Mouse (Mus musculus): ENCODE data around the gene Adgrl4.
A peak's percentile ranks its signal among the peaks of the same experiment; 100 is the strongest.

The Adgrl4 gene

DNA sequence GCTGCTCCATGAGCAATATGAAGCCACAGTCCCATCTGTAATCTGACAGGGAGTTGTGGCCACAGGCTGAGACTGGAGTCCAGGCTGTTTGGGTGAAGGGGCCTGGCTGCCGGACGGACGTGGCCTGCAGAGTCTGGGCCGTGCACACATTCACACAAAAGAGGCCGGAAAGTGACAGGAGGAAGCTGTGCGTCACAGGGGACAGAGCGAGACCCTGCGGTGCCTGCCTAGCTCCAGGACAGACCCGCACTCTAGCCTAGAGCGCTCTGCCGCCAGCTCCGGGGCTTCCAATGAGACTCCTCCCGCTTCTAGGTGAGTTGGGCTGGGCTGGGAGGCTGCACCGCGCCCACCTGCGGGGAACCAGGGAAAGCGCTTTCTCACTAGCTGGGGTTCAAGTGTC, at the start of gene Adgrl4:
TSS of gene Adgrl4 (plus strand) at position 195 of the 400 bp plus-strand sequence.
- no peak for DNase-seq (ENCODE audit: low spot score in 2 of 2)

DNA sequence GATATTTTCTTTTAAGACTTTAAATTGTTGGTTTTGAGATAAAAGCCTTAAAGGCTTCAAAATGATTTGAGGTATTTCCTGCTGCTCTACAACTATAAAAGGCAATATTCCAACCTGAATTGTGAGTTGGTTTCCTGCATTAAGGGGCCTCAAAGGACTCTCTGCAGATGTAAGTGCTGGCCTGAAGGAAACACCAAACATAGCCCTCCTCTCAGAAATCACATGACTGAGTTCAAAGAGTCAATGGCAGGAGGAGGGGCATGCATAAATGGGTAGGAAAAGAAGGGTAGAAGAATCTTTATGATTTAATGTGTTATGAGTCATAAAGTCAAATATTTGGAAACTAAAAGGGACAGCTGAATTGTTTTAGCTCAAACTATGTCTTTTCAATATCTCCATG, 46.8 kb upstream of the Adgrl4 start:
- no peak for DNase-seq (ENCODE audit: low spot score in 2 of 2)

DNA sequence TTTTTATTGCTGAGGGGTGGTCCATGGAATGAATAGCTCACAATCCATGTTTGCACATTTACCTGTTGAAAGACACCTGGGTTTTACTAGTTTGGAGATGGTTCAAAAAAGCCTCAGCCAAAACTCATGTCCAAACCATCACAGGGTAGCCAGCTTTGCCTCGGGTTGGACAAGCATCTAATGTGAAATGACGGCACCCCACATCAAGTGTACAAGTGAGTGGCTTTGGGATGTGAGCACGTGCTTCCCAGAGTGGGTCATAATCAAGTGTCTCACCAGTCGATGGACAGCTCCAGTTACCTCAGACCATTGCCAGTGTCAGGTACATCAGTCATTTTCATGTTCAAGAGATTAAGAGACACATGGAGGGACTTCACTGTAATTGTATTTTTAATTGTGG, 44.8 kb upstream of the Adgrl4 start:
- DNase-seq (ENCODE audit: low spot score in 2 of 2) = no peak

DNA sequence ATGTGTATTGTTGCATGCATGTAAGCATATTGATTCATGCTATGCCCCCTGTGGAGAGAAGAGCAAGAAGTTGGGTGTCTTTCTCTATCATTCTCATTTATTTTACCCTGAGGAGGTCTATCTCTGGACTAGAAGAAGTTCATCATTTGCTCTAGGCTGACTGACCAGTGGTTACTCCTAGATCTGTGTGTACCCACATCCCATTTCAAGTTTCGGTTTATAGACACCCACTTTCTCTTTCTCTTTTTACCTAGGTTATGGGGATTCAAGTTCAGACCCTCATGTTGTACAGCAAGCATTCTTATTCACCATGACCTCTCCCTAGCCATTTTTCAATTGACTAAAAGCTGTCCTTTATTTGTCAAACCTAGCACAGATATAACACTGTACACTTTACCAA, 44.4 kb upstream of the Adgrl4 start:
- no peak for DNase-seq (ENCODE audit: low spot score in 2 of 2)

DNA sequence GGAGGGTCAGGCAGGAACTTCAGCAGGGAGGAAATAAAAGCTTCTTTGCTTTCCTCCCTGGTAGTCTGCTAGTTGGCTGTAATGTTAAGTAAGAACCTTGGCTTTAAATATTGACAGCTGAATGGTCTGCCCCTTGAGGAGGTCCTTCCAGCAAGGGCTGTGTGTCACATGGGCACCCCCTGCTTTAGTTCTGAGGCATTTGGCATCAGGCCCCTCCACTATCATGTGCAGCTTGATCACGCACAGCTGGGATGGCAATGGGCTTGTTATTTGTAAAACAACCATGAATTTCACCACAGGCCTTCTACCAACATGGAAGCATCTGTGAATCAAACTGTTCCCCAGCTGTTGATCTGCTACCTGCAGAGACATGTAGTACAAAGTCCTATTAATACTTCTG, 38.4 kb upstream of the Adgrl4 start:
- no peak for DNase-seq (ENCODE audit: low spot score in 2 of 2)

DNA sequence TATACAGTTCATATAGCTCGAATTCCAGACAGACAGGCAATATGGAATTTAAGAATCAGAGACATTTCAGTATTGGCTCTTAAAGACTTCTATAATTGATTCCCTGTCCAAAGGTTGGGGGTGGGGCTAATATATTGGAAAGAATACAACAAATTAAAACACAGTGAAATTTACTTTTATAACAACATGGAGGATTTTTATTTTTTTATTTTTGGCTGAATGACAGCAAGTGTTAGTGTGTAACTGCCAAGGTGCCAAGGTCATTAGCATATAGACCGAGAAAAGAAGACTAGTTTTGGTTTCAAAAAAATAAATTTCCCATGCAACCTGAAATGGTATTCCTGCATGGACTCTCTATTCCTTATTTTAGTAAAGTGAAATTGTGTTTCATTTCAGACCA, 26.7 kb upstream of the Adgrl4 start:
- no peak for DNase-seq (ENCODE audit: low spot score in 2 of 2)

DNA sequence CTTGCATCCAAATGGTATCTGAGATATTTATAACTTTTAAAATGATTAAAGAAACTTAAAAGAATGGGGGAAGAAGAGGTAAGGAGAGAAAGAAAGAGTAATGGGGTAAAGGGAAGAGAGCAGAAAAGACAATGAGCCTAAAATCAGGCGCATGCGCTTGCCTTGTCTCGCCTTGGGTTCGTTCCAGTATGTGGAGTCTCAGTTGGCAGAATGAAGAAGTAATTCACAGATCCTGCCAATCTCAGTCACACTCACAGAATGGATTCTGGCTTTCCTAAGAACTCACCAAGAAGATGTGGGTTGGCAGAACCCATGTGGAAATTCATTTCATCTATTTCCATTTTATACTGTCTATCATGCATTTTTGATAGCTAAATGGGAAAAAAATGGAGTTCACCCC, 26.2 kb upstream of the Adgrl4 start:
- DNase-seq (ENCODE audit: low spot score in 2 of 2) = no peak

DNA sequence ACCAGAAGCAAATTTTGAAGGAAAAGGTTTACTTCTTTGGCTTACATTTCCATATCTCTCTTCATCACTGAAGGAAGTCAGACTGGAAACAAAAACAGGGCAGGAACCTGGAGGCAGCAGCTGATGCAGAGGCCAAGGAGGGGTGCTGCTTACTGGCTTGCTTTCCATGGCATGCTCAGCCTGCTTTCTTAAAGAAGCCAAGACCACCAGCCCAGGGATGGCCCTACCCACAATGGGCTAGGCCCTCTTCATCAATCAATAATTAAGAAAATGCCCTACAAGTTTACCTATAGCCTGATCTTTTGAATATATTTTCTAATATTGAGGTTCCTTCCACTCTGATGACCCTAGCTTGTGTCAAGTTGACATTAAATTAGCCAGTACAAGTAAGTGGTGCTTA, 20.8 kb upstream of the Adgrl4 start:
- DNase-seq (ENCODE audit: low spot score in 2 of 2) = no peak

DNA sequence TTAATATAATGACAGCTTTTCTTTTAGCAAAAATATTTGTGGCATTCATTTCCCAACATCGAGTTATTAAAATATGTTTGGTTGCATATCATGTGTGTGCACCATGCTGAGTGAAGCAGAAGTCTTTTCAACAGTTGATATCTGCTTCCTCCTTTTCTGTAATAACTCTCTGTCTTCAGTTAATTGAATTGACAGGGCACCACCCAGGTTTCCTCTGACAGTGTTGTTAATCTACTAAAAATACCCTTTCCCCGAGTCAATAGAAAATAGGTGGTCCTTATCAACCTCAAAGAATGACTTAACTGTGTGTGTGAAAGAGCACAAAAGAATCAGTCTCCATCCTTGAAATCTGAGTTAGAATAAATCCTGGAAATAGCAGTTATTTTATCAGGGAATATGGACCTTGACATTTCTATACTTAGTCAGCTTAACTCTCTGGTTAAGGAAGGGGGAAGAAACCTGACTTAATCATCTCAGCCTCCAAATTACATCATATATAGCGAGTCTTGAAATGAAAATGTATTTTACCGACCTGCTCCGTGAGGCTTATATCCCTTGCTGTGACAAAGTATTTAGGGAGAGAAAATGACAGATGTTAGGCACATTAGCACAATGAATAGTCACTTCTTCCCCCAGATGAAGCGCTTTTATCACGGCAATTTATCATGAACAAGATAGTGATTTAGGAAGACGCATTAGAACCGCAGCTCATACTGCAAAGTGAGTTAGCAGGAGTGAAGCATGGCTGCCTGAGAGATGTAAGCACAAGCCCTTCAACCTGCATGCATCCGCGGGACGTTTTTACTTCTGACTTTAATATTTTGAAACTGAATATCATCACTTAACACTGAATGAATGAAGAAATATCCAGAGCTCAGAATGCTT, 19.8 kb upstream of the Adgrl4 start:
- no peak for DNase-seq (ENCODE audit: low spot score in 2 of 2)

DNA sequence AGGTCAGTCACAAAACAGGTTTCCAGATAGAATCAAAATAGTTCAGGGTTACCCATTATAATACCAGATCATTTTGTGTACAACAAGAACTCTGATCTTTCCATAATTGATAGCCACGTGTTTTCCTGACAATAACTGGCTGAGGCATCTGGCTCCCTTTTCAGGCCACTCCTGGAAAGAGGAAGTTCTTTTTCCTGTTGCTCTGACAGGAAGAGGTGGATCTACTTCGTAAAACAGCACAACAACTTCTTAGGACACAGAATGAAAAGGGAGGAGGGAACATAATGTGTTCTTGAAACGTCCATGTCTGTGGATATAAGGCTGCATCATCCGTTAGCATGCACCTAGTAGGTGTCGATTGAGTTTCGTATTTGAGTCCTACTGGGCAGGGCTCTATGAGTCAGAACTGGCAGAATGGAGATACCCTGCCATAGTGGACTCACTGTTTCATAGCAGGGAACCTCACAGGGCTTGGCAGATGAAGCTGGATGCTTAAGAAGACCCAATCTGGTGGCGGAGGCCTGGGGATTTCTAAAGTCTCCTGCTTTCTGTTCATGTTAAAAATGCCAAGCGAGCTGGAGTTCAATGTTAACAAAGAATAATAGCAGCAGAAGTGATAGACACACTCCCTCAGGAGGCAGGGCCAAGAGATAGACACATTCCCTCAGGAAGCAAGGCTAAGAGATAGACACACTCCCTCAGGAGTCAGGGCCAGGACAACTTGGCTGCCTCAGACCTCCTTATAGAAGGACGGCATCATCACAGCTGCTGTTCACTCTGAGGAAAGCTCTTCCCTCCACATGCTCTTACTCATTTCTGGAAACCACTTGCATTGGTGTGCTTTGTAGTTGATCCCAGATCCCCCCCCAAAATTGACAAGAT, 13.1 kb upstream of the Adgrl4 start:
- no peak for DNase-seq (ENCODE audit: low spot score in 2 of 2)

DNA sequence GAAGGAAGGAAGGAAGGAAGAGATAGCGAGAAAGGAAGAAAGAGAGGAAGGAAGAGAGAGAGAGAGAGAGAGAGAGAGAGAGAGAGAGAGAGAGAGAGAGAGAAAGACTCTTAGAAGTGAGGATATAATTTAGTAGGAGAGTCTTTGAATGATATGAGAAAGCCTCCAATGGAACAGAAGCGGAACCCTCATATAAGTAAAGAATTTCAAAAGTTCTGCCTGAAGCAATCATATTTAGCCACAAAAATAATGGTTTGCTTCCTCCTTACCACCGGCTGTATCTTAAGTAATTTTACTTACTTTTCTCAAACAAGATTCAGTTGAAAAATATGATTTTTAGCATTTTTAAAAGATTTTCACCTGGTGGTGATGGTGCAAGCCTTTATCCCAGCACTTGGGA, 7.6 kb upstream of the Adgrl4 start:
- DNase-seq (ENCODE audit: low spot score in 2 of 2) = no peak

DNA sequence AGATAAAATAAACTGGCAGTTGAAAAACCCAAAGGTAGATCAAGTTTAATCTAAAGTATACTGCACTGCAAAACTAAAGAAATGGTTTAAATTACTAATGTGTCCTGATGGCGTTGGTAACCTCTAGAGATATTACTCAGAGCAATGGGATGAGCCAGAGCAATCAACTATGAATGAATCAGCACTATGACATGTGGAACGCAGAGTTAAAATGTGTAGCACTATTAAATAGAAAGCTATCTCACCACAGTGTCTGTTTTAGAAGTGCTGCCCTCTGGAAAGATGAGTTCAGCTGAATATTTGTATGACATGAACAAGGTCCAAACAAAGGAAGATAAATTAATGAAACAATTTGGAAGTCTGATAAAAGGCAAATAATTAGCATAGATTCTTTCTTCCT, 6.2 kb upstream of the Adgrl4 start:
- DNase-seq (ENCODE audit: low spot score in 2 of 2) = no peak

DNA sequence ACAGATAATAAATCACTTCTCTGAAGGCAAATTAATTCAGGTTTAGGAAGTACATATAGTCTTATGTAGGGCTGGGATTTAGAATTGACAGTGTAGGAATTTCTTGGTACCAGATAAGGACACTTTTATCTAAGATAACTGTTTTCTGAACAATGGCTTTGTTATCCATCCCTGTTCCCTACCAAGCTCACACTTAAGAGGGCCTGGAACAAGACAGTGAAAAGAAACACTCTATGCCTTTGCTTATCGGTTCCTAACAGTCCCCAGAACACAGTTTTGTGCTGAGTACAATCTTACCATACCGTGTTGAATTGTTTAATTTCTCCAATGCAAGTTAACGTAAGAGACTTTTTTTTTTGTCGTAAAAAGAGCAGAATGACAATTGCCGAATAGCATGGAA, 677 bp downstream of the Adgrl4 start:
- DNase-seq (ENCODE audit: low spot score in 2 of 2) = no peak

DNA sequence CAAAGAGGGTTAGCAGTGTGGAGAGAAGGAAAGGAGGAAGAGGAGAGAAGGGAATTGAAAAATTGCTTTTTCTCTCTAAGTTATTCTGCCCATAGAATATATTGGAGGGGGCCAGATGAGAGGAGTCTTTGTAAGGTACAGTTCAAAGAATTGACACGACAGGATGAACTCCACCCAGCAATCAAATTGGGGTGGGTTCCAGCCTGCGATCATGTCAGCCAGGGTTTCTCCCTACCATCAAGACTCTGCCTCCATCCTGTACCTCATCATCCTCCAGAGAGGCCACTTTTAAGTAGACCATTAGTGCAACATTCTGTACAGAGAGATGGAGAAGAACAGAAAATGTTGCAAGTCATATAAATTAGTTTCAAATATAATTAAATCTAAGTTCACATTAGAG, 2.3 kb downstream of the Adgrl4 start:
- no peak for DNase-seq (ENCODE audit: low spot score in 2 of 2)

DNA sequence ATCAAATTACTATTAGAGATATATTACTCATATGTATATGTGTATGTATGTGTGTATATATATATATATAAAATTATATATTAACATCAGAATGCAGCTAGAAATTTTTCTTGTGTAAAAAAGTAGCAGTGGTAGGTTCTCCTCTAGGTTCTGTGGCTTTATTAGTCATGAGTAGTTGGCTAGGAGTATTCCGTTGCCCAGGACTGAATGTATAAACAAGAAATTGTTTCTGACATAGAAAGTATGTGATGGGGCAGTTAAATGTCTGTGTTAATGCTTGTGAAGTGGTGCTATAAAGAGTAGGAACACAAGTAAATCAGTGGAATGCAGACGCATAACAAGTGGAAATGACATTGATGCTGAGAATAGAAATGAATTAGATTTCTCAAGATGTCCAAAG, 4.3 kb downstream of the Adgrl4 start:
- DNase-seq (ENCODE audit: low spot score in 2 of 2) = no peak

DNA sequence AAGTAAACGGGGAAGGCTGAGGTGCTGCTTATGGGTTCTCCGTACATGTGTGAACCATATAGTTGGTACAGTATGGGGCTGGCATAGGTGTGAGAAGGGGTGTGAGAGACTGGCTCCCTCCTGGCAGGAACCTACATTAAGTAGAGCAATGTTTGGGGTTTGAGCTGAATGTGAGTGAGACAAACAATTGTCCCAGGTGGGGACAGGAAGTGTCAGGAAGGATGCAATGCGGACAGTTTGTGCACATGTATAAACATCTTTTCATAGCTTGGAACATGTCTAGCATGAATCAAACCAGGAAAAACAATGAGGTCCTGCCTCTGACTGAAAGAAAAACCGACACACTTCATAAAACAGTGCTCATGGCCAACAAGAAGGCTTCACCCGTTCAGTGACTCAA, 5.8 kb downstream of the Adgrl4 start:
- DNase-seq (ENCODE audit: low spot score in 2 of 2) = no peak

DNA sequence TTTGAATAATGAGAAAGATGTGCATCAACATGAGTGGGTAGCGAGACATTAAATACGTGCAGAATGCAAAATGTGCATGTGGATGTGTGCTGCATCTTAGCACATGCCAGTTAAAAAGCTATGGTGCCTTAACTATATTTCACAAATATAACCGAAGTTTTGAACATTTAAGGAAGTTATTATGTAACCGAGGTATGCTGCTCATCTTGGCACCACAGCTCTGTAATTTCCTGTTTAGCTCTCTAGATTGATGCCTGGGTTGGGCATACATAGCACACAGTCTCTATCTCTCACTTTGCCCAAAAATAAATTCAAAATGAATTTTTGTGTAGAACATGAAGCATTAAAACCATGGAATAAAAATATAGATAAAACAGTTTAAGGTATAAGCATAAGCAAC, 6.6 kb downstream of the Adgrl4 start:
- DNase-seq (ENCODE audit: low spot score in 2 of 2) = no peak

DNA sequence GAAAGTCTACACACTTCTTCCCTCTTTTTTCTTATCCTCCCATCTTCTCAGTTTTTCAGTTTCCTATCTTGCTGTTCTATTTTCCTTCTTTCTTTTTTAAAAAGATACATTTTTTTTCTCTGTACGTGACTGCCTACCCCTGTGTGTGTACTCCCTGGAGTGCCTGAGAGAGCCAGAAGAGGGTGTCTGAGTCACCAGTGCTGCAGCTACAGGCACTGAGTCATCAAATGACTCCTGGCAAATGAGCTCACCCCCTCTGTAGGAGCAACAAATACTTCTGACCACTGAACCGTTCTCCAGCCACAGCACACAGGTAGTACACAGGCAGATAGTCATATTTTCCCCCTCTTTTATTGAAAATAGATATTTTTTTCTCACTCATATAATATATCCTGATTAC, 8.2 kb downstream of the Adgrl4 start:
- DNase-seq (ENCODE audit: low spot score in 2 of 2) = no peak

DNA sequence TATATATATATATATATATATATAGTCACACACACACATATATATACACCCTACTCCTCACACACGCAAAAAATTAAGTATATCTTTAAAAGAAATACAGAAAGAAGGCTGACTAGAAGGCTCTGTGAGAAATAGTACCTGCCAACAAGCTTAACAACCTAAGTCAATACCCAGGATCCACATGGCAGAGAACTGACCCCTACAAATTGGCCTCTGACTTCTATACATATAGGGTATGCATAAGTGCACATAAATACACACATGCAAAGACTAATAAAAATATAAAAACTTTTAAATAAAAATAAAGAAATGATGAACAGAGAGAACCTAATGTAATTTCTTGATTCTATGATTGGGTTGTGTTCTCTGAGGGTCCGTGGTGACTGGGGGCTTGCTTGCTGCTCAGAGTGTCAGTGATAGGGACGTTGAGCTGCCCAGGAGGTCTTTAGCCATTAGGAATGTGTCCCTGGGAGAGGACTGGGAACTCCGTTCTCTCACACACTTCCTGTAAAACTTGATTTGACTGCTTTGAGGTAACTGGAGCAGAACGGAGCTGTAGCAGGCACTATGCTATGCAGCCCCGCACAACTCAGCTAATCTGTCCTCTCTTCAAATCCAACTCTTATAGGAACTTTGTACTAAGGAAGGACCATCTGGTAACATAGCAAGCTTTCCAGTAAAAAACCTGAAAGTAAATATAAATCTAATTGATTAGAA, 17.5 kb downstream of the Adgrl4 start:
- no peak for DNase-seq (ENCODE audit: low spot score in 2 of 2)

DNA sequence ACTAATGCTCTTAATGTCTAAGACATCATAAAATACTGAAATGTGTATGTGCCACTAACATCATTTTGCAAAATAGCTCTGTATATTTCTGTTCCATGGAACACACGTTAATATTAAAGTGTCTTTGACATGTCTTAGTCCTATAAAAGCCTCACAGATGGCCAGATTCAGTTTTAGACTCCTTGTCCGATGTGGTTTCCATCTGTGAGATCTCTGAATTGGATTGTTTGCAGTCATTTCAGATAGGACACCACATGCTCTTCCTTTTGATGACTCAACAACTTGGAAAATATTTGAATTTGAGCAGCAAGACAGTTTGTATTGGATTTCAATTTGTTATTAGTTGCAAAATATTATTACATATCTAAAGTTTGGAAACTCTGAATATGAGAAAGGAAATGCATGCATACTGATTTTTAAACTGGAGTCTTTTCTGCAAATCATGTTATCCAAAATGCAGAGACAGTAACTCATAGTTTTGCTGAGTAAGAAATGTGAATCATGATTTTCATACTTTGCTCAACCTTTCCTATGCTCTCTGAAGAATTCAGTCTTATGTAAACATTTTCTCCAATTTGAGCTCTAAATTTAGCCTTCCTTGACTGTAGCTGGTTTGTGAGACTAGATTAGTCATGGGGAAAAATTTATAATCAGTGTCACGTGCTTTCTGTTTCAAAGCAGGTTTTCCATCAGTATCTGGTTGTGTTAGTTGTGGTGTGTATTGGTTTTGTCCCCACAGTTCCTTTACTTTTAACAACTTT, 21.9 kb downstream of the Adgrl4 start:
- DNase-seq (ENCODE audit: low spot score in 2 of 2) = peak in 1 of 2 experiments; percentile 3

DNA sequence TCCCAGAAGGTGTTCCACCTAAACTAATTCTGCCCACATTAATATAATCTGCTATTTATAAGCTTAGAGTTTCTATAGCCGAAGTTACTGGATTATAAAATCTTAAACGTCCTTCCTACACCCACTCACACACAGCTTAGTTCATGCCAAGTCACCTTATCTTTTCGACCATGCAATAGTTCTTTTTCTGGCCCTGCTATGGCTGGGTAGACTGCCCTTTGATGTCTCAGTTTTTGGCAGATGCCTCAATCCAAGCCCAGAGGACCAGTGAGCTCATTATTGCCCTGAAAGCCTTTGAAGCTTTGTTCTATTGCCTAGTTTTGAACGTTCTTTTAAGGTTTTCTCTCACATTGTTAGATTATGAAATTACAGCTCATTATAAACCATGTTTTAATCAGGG, 27.5 kb downstream of the Adgrl4 start:
- no peak for DNase-seq (ENCODE audit: low spot score in 2 of 2)

DNA sequence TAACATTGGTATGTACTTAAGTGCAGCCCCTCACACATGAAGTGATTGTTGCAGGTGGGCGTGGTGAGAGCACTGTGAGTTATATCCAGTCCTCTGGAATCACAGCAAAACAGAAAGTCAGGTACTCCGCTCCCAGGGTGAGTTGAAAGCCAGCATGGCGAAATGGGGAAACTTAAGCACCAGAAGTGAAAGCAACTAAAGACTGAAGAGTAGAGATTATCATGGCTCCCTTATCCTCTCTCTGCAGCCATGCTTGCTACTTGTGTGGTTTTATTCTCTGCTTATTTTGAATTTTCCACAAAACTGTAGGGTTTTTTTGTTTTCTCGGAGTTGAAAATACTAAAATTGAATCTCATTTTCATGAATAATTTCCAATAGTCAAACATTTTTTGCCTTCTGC, 51.2 kb downstream of the Adgrl4 start:
- DNase-seq (ENCODE audit: low spot score in 2 of 2) = no peak

Data from left cerebral cortex, adult 9 months (tissue).